Mouse (Mus musculus) urinary bladder, postnatal 0 days (tissue): ENCODE data around the gene Gpat3. TPM values are rescaled to one million over a fixed set of nuclear protein-coding genes. Genes with fewer than 3 reads are reported as not detected.

Experiments used
- polyA plus RNA-seq: library from polyadenylated mRNA; unstranded; fragments of >200 nt; fragmentation: Nextera tagmentation; extraction: Ambion mirVana; gene quantifications from 2 replicates; pipeline ENCODE4 v1.2.1, GENCODE M21; 2015

Gpat3 gene
- polyA plus RNA-seq: 13.7 and 15.0 TPM in 2 replicates

DNA sequence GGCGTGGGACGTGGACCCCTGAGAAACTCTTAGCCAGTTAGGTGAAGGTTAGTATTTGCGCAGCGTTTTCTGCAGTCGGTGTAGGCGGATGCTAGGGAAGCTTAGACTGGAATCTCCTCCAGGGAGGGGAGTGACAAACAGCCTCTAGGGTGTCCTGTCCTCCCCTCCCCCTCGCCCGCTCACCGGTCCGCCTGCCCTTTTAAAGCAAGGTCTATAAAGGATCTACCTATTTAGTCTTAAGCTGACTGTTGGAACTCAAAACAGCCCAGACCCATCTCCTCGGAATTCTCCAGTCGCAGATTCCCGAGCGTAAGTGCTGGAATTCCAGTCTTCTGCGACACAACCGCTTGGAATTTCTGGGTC, at the start of gene Gpat3:
Gene Gpat3, plus strand, starts transcription at position 229 of the 363 bp plus-strand sequence.

DNA sequence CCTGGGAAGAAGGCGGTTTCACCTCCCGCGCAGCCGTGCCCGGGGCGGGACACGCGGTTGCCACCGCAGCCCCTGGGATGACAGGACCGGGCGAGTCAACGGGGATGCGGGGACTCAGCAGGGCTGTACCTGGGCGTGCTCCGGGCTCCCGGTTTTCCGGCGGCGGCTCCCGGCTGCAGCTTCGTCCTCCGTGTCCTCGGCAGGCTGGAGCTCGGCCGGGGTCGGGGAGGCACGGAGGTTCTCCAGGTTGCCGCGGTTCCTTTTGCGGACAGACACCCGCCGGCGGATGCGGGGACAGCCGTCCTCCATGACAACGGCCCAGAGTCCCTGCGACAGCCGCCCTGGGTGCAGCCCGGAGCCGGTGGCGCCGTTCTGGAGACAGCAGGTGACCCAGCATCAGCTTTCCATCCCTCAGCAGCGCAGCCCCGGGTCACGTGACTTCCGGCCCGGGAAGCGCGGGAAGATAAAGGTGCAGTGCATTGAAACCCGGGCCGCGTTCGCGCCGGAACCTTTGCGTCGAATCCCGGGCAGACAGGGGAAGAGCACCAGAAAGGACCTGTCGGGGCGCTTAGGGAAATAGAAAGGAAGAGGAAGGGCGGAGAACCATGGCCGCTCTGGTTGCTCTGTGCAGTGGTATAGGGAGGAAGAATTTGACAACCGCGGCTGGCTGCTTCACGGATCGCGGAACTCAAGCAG, 47.2 kb upstream of the Gpat3 start, which contains the start of the genes Helq and Mrps18c:
Gene Helq, minus strand, starts transcription at position 434 of the 696 bp plus-strand sequence.
Gene Mrps18c, plus strand, starts transcription at position 463 of the 696 bp plus-strand sequence.

GRCm38 (mm10) chr5:100820483-100821184, 24.9 kb upstream of the Gpat3 start, which contains the start of gene Abraxas1:
Abraxas1 (minus strand) TSS chr5:100820965.

Other genes starting within 250 kb of the Gpat3 start
- 41.8 and 43.7 TPM in 2 replicates for gene Coq2, start 170.6 kb upstream of the Gpat3 start, polyA plus RNA-seq
- 7.6 and 7.9 TPM in 2 replicates for gene Hpse, start 126.0 kb upstream of the Gpat3 start, polyA plus RNA-seq
- 4.1 and 6.5 TPM in 2 replicates for gene Helq, start 47.1 kb upstream of the Gpat3 start, polyA plus RNA-seq
- 160 and 162 TPM in 2 replicates for gene Mrps18c, start 47.1 kb upstream of the Gpat3 start, polyA plus RNA-seq
- 14.0 and 14.8 TPM in 2 replicates for gene Abraxas1, start 24.7 kb upstream of the Gpat3 start, polyA plus RNA-seq